Mouse (Mus musculus): ENCODE results near the gene Pigo.

Pigo gene

DNA sequence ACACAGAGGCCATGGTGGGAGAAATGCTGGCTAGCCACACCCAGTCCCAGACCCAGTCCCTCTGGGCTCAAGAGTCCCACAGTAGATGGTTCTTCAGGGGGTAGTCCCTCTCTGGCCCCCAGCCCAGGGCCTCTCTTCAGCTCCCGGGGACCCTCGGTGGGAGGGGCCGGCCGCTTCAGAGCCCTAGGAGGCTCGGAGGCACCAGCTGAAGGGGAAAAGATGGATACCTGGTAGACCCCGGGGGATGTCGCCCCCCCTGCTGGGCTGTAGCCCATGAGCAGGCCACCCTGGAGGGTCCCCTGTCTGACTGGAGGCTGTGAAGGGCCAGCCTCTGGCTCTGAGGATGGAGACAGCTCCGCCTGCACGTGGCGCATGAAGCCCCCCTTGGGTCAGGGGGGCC is 10.7 kb upstream of the Pigo start:
- no peak for DNase-seq

DNA sequence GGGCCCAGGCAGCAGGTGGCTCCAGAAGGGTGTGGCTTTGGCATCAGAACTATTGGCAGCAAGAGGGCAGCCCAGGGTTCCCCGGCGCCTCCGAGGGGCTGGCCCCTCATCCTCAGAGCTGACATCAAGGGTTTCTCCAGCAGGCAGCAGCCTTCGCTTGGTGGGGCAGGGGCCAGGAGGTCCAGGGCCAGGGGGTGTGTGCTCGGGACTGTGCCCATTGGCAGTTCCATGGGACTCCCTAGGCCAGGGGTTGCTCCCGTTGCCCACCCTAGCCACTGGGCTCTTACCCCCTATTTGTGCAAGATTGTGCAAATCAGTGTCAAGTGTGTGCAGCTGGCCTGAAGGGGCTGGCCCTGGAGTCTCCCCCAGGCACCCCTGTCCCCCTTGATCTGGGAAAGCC is 10.2 kb upstream of the Pigo start:
- DNase-seq, result no peak

- no peak for DNase-seq
These were observed 7.9 kb upstream of the Pigo start for GRCm38 (mm10) chr4:43033481-43033880.

GRCm38 (mm10) chr4:43032501-43032900 is 6.9 kb upstream of the Pigo start:
- DNase-seq, result no peak

GRCm38 (mm10) chr4:43031237-43031995 is 5.8 kb upstream of the Pigo start, which contains the start of gene Stoml2:
Gene Stoml2, minus strand, starts transcription at chr4:43031710.
- peak; percentile 97 for DNase-seq

- peak; percentile 49 to 70 for DNase-seq
These were observed 5.2 kb upstream of the Pigo start for GRCm38 (mm10) chr4:43030780-43031230.

- no peak for DNase-seq
These were observed 4.7 kb upstream of the Pigo start for GRCm38 (mm10) chr4:43030352-43030751.

GRCm38 (mm10) chr4:43029749-43030148 is 4.1 kb upstream of the Pigo start:
- DNase-seq, result no peak

GRCm38 (mm10) chr4:43029121-43029520 is 3.5 kb upstream of the Pigo start:
- DNase-seq, result no peak

GRCm38 (mm10) chr4:43024673-43025072 is 946 bp downstream of the Pigo start:
- DNase-seq, result no peak

DNA sequence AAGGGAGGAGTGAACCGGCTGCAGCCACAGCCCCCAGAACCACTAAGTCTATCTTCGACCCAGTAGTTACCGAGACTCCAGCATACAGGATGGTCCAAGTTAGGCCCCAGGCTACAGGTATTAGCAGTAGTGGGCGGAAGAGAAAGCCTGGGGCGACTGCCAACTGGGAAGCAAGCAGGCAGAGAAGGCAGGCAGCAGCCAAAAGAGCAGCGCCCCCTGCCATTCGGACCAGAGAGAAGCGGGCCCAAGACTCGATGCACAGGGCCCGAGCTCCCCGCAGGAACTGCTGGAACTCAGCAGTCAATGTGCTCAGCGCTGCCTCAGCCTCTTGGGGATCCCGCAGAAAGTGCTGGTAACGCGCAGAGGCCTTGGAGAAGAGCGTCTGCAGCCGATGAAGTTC is 4.3 kb downstream of the Pigo start:
- DNase-seq, result no peak

DNA sequence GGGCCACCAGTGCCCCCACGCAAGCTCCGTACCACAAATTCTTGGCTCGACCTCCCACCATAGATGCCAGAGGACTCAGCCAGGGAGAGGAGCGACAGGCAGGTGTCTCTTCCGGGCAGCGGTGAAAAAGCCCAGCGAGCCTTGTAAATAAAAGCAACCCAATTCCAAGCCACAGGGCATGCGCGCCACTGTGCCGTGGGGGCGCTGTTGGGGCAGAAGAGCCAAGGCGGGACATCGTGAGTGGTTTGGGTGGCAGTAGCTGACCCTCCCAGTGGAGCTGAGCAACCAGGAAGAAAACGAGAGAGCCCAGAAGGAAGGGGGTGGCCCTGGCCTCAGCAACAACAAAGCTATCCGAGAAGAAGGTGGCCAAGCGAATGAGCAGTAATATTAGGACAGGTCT is 4.7 kb downstream of the Pigo start:
- DNase-seq, result no peak

DNA sequence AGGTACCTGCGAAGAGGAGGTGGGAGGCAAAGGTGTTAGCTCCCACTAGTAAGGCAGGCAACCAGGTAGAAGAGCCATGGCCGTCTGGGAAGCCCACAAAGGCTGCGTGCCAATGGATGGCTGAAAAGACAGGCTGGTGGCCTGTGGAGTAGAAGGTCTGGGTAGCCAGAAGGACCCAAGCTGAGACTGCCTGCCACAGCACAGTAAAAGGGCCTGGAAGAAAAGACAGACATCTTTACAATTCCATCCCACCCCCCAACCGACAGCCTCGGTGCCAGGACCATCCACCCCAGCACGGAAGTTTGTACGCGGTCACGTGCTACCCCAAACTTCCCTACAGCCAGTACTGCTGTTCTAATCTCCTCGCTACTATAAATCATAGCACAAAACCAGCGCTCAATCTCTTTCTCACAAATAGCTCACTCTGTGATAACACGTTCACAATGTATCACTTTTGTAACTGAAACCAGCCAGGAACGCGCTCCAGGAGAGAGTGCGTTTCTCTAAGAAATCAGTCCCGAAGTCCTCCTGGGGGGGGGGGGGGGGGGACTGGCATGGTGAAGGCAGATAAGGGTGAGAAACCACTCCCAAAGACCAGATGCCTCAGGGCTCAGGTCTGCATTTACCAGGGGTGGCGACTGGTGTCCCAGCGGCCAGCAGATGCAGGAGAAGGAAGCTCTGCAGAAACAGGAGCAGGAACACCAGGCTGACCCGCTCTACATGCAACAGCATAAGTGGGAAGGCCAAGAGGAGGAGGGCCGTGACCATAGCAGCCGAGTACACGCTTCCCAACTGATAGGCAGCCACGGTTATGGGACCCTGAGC is 5.8 kb downstream of the Pigo start:
- DNase-seq, result no peak

DNA sequence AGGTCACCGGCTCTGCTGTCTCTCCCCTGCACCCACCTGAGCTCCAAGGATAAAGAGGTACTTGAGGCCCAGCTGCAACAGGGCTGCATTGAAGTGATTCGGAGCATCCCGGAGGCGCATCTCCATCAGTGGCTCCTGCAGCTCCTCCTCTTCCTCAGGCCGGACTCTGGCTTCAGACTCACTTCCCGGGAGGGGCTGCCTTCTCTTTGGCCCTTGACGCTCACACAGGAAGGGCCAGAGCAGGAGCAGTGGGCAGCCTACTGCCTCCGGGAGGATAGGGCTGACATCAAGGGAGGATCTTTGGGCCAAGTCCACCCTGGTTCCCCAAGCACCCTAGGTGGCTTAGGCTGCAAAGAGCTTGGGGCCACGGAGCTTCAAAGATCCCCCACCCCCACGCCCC is 6.4 kb downstream of the Pigo start:
- DNase-seq, result no peak

DNA sequence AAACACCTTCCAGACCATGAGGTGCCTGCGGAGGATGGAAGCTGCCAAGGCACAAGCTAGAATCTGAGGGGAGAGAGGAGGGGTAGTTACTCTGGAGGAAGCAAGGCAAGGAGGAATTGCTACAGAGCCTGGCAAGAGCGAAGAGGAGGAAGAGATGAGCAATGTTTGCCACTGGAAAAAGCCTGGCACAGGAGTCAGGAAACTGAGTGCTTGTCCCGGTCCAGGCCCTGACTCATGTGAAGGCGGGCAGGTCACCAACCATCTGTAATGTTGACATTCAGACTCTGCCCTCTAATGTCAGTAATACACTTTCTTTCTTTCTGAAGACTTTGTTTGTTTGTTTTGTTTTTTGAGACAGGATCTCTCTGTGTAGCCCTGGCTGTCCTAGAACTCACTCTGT is 7.5 kb downstream of the Pigo start:
- DNase-seq, result no peak

GRCm38 (mm10) chr4:43012091-43012490 is 13.5 kb downstream of the Pigo start:
- DNase-seq, result no peak

- peak; percentile 88 to 92 for DNase-seq
These were observed 15.2 kb downstream of the Pigo start, which contains the start of gene Fancg for GRCm38 (mm10) chr4:43010161-43011038. Gene Fancg, minus strand, starts transcription at chr4:43010506.

DNA sequence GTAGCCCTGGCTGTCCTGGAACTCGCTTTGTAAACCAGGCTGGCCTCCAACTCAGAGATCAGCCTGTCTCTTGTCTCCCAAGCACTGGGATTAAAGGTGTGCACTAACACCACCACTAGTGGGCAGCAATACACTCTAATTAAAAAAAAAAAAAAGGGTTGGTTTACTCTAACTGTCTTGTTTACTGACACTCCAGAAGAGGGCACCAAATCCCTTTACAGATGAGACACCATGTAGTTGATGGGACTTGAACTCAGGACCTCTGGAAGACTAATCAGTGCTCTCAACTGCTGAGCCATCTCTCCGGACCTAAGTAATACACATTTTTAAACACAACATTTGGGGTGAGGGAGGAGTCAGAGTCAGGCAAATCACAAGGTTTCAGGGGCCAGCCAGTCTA is 19.9 kb downstream of the Pigo start:
- peak; percentile 53 to 70 for DNase-seq

DNA sequence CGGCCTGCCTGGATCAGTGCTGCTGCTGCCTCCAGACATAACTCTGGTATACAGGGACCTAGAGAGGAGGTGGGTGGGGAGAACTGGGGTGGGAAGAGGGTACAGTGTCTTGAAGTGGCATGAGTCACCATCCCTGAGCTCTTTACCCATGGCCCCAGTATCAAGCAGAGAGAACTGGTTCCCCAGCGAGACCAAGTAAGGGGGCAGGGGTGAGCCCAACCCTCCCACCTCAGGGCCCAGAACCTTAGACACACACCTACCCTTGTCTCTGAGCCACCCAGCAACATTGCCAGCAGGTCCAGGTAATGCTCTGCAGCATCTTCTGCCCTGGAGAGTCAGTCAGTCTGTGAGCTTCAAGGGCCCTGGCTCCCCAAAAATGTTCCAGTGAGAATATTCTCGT is 20.7 kb downstream of the Pigo start:
- no peak for DNase-seq

DNA sequence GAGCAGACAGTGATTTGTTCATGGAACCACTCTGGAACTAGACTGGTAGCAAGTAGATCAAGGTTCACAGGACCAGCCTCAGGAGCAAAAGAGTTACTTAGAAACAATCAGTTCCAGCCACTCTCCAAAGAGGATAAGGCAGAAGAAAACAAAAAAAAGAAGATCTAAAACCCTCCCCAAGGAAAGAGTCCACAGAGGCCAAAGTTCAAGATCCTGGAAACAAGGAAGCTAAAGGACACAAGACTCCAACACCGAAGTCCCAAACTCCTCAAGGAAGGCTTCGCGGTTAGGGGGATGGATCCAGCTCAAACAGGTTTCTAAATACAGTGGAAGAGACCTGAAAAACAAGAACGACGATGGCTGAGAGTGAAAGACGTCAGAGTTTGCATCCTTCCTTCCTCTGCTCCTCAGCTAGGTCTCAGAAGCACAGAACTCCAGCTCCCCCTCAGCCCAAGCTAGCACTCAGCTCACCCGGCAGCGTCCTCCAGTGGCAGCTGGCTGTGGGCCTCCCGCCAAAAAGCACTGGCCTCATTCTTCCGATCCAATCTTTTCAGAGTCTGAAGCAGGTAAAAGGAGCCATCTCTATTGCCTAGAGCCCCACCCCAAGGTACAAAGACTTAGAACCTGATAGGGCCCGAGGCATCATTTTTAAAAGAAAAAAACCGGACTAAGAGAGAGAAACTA is 22.7 kb downstream of the Pigo start:
- peak; percentile 54 to 66 for DNase-seq

DNA sequence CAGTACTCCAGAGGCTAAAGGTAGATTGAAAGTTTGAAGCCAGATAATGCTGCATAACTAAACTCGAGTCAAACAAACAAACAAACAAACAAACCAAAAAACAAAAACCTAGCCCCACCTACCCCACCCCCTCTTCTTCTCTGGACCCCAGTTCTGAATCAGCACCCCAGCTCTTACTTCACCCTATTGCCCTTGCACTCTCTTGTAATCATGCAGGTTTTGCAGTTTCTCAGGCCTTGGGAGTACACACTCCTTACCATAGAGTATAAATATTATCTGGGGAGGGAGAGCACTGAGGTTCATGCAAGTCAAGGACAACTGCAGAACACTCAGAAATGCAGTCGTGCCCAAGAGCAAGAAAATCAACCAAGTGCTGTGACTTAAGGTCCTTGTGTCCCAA is 24.3 kb downstream of the Pigo start:
- no peak for DNase-seq
